Mouse (Mus musculus) left cerebral cortex, postnatal 14 days (tissue): ENCODE data around the gene Csnk1d. TPM values are rescaled to one million over a fixed set of nuclear protein-coding genes. Genes with fewer than 3 reads are reported as not detected.

Experiments used
- DNase-seq, 2 experiments: peaks; one replicate each; pipeline ENCODE4 v3.0.0; 2021 to 2022; ENCODE audit warnings: low spot score in 2 of 2, mixed read lengths in 1 of 2
- intact Hi-C: fragments of 180-260 bp; cut with DNase I; formaldehyde crosslinking; loops from one replicate; pipeline ENCODE4 v1.15.1; 2025
- long read RNA-seq, 2 experiments: library from polyadenylated mRNA; stranded (forward); transcript quantifications; one replicate each; pipeline ENCODE4 v2.0.0; 2021
- total RNA-seq, 2 experiments: library from RNA; stranded (reverse); gene quantifications; 2 replicates each; pipeline ENCODE4 v1.2.3; 2021

The Csnk1d gene
- total RNA-seq: 100 to 1,000 TPM; 112 to 115 TPM
- long read RNA-seq, experiment 1, transcript Csnk1d-201 (9 exons, 3,675 nt): major isoform, 63 of 133 reads
- long read RNA-seq, experiment 1, transcript Csnk1d-202 (10 exons, 3,500 nt): minor isoform, 31 of 133 reads
- long read RNA-seq, experiment 1, partial matches to known transcripts: 14 of 133 reads
- long read RNA-seq, experiment 1, other reads (novel, unspliced or antisense): 25 of 133 reads
- long read RNA-seq, experiment 2, transcript Csnk1d-202 (10 exons, 3,500 nt): minor isoform, 31 of 119 reads
- long read RNA-seq, experiment 2, transcript Csnk1d-201 (9 exons, 3,675 nt): major isoform, 61 of 119 reads
- long read RNA-seq, experiment 2, partial matches to known transcripts: 12 of 119 reads
- long read RNA-seq, experiment 2, other reads (novel, unspliced or antisense): 15 of 119 reads

- intact Hi-C loops: no loop called here
- DNase-seq: peak; percentile 98 to 99
Observed at GRCm38 (mm10) chr11:120990951-120991526, at the start of gene Csnk1d. Csnk1d (minus strand) TSS chr11:120991330.

- intact Hi-C loops: no loop called here
- DNase-seq: no peak
Observed at GRCm38 (mm10) chr11:121039302-121039701, 48.2 kb upstream of the Csnk1d start, which contains the start of gene Cd7. Cd7 (minus strand) TSS chr11:121039418.

- peak; percentile 17 to 42 for DNase-seq
- intact Hi-C loops: no loop called here
Observed at GRCm38 (mm10) chr11:121038366-121039240, 47.5 kb upstream of the Csnk1d start.

- intact Hi-C loops: no loop called here
- no peak for DNase-seq
Observed at GRCm38 (mm10) chr11:121033118-121033517, 42.0 kb upstream of the Csnk1d start.

- intact Hi-C loops: no loop called here
- no peak for DNase-seq
Observed at GRCm38 (mm10) chr11:121027259-121027658, 36.1 kb upstream of the Csnk1d start.

GRCm38 (mm10) chr11:121024163-121024562 lies 33.0 kb upstream of the Csnk1d start:
- DNase-seq: peak in 1 of 2 experiments; percentile 46
- intact Hi-C loops: no loop called here

- DNase-seq: no peak
- intact Hi-C loops: no loop called here
Observed at GRCm38 (mm10) chr11:121019501-121019900, 28.4 kb upstream of the Csnk1d start.

GRCm38 (mm10) chr11:121017703-121018102 lies 26.6 kb upstream of the Csnk1d start:
- DNase-seq: peak; percentile 71 to 77
- intact Hi-C loops: loop anchor here (1.0 kb wide), 1 partner anchor 24 kb away; no protein-coding TSS in a partner anchor

GRCm38 (mm10) chr11:121015472-121015871 lies 24.3 kb upstream of the Csnk1d start:
- intact Hi-C loops: no loop called here
- no peak for DNase-seq

GRCm38 (mm10) chr11:121014896-121015300 lies 23.8 kb upstream of the Csnk1d start:
- intact Hi-C loops: no loop called here
- peak; percentile 50 to 58 for DNase-seq

- no peak for DNase-seq
- intact Hi-C loops: no loop called here
Observed at GRCm38 (mm10) chr11:121013656-121014055, 22.5 kb upstream of the Csnk1d start.

GRCm38 (mm10) chr11:121010044-121010755 lies 19.1 kb upstream of the Csnk1d start:
- no peak for DNase-seq
- intact Hi-C loops: no loop called here

GRCm38 (mm10) chr11:121006184-121006583 lies 15.1 kb upstream of the Csnk1d start:
- intact Hi-C loops: no loop called here

GRCm38 (mm10) chr11:121004281-121004680 lies 13.2 kb upstream of the Csnk1d start:
- intact Hi-C loops: no loop called here
- no peak for DNase-seq

More at GRCm38 (mm10) chr11:121006184-121006583, 15.1 kb upstream of the Csnk1d start:
- no peak for DNase-seq

- intact Hi-C loops: no loop called here
- DNase-seq: no peak
Observed at GRCm38 (mm10) chr11:121001966-121002365, 10.8 kb upstream of the Csnk1d start.

- no peak for DNase-seq
- intact Hi-C loops: no loop called here
Observed at GRCm38 (mm10) chr11:120994741-120995140, 3.6 kb upstream of the Csnk1d start.

- DNase-seq: no peak
- intact Hi-C loops: no loop called here
Observed at GRCm38 (mm10) chr11:120993586-120993985, 2.5 kb upstream of the Csnk1d start.

- DNase-seq: no peak
- intact Hi-C loops: no loop called here
Observed at GRCm38 (mm10) chr11:120993080-120993479, 1.9 kb upstream of the Csnk1d start.

- intact Hi-C loops: no loop called here
- DNase-seq: no peak
Observed at GRCm38 (mm10) chr11:120991791-120992190, 661 bp upstream of the Csnk1d start.
